Mouse (Mus musculus): Measurements from ENCODE around the gene Pnma1. TPM values are rescaled to one million over a fixed set of nuclear protein-coding genes. Genes with fewer than 3 reads are reported as not detected.
"Not testable (repeated sequence)": the region's sequence is repeated elsewhere in the genome, so short reads cannot be mapped to it uniquely, and the experiment has no call there.

Gene Pnma1
- total and polyA plus RNA-seq, 3 experiments: 0.13 to 0.30 TPM; not detected in 1

DNA sequence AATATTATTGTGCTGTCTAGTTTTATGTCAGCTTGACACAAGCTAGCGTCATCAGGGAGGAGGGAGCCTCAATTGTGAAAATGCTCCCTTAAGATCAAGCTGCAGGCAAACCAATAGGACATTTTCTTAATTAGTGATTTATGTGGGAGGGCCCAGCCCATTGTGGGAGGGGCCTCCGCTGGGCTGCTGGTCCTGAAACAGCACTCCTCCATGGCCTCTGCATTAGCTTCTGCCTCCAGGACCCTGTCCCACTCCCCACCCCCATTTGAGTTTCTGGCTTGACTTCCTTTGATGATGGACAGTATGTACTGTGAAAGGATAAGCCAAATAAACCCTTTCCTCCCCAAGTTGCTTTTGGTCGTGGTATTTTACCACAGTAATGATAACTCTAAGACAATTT, 41.3 kb downstream of the Pnma1 start:
- Histone ChIP-seq H3K9me3 (replicated peaks; ENCODE audit: low read length) (no peaks in the 10 kb centered on the region), H3K27ac (ENCODE audit: insufficient read depth, low read depth) (no peak overlapping the region), H3K4me3 (replicated peaks in 1 of 3; ENCODE audit: low read depth in 2 of 3, low read length in 2 of 3, poor library complexity in 1 of 3) (no peak overlapping the region), H3K27me3 (replicated peaks) (no peaks in the 10 kb centered on the region), H3K36me3 (replicated peaks in 1 of 2; ENCODE audit: control insufficient read depth in 1 of 2, insufficient read depth in 1 of 2, low read length in 1 of 2) (no peaks in the 10 kb centered on the region), H3K79me2 (replicated peaks; ENCODE audit: control insufficient read depth, extremely low read depth, insufficient read depth, poor library complexity, severe bottlenecking) (no peaks in the 10 kb centered on the region), H3K4me1 (ENCODE audit: control insufficient read depth in 1 of 2, insufficient read depth in 2 of 2) (peaks cover 5 to 16% of the 10 kb centered on the region in 2 experiments; a peak in 3 of 4 replicates), H3K4me2 (ENCODE audit: insufficient read depth, low read depth, poor library complexity, severe bottlenecking) (no peak overlapping the region), H3K9ac (ENCODE audit: insufficient read depth, low read depth) (no peak overlapping the region)
- no peak for DNase-seq (ENCODE audit: extremely low read depth)
- TF ChIP-seq ZNF384 (IDR thresholded peaks at IDR 0.05; ENCODE audit: low read depth, low read length) (no peak), UBTF (IDR thresholded peaks at IDR 0.05; ENCODE audit: low read depth, low read length) (no peak), KAT2A (IDR thresholded peaks at IDR 0.05; ENCODE audit: insufficient replicate concordance, low read length) (no peak), MEF2A (IDR thresholded peaks at IDR 0.05; ENCODE audit: borderline replicate concordance, low read depth, low read length) (no peak), POLR2AphosphoS2 (IDR thresholded peaks at IDR 0.05; ENCODE audit: low read depth, low read length) (no peak), RCOR1 (conservative IDR thresholded peaks at IDR 0.05; ENCODE audit: low read depth, low read length) (no peak), IRF4 (IDR thresholded peaks at IDR 0.05; ENCODE audit: low read depth, low read length) (no peak), MAFK (IDR thresholded peaks at IDR 0.05; ENCODE audit: insufficient replicate concordance, low read length) (no peak), GABPA (IDR thresholded peaks at IDR 0.05; ENCODE audit: insufficient replicate concordance, low read depth, low read length) (no peak), JUND (conservative IDR thresholded peaks at IDR 0.05; ENCODE audit: low read depth, low read length) (no peak), MYC (IDR thresholded peaks at IDR 0.05; ENCODE audit: low read depth, low read length) (no peak), CHD1 (IDR thresholded peaks at IDR 0.05; ENCODE audit: low read depth, low read length) (no peak), USF1 (IDR thresholded peaks at IDR 0.05; ENCODE audit: low read depth, low read length) (no peak), MAX (IDR thresholded peaks at IDR 0.05; ENCODE audit: low read length) (no peak), RAD21 (IDR thresholded peaks at IDR 0.05; ENCODE audit: low read depth, low read length) (no peak), POLR2A (IDR thresholded peaks at IDR 0.05; ENCODE audit: low read depth, low read length) (no peak), SMC3 (IDR thresholded peaks at IDR 0.05; ENCODE audit: low read depth, low read length) (no peak), ETS1 (conservative IDR thresholded peaks at IDR 0.05; ENCODE audit: low read depth, low read length) (no peak)
- in situ Hi-C loops (cut with MboI; ENCODE audit: low pct_ligation_motif_present, low pct_unique_long_range_greater_than_20kb, low sequenced_read_pairs): no loop called here
- dilution Hi-C loops (cut with MboI; ENCODE audit: extremely low pct_ligation_motif_present, extremely low pct_unique_long_range_greater_than_20kb, low sequenced_read_pairs): no loop called here

DNA sequence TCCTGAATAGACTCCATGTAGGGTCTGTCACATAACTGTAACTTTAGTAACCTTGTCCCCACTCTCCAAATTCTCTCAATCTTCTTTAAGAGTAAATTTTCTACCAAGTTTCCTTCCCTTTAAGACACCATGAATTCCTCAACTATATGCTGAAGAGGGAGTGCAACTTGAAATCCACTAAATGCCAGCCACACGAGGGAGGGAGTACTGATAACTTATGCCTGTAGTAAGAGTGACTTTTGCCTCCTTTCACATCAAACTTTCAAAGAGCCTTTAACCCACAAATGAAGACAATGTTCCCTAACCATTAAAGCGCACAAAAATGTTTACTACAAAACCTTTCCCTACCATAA, 46.8 kb downstream of the Pnma1 start:
- DNase-seq (ENCODE audit: extremely low read depth): no peak
- H3K4me2 ChIP-seq (ENCODE audit: insufficient read depth, low read depth, poor library complexity, severe bottlenecking): no peak overlapping the region

DNA sequence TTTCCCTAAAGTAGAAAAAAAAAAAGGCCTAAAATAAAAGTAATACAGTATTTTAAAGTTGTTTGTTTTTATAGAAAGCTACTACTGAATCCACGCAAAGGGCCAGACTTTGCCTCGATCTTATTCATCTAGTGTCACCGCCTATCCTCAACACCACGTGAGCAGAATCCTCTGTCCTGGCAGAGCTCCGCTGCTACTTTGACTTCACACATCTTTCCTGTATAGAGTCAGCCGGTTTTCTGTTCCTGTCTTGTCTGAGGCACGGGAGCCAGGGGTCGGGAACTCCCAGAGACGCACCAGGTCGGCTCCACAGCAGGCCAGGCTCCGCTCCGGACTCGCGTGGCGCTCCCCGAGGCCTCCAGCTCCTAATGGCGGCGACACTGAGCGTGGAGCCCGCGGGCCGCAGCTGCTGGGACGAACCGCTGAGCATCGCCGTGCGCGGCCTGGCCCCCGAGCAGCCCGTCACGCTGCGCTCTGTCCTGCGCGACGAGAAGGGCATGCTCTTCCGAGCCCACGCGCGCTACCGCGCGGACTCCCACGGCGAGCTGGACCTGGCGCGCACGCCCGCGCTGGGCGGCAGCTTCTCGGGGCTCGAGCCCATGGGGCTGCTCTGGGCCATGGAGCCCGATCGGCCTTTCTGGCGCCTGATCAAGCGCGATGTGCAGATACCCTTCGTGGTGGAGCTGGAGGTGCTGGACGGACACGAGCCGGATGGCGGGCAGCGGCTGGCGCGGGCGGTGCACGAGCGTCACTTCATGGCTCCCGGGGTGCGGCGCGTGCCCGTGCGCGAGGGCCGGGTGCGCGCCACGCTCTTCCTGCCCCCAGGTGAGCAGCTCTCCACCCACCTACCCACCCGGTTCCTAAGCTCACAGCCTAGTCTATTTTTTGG, 47.4 kb downstream of the Pnma1 start, which contains the start of gene Acot6:
TSS of gene Acot6 (plus strand) at position 51 of the 889 bp plus-strand sequence.
- H3K27ac ChIP-seq (ENCODE audit: insufficient read depth, low read depth); H3K9ac ChIP-seq (ENCODE audit: insufficient read depth, low read depth); H3K4me3 ChIP-seq (replicated peaks in 1 of 3; ENCODE audit: low read depth in 2 of 3, low read length in 2 of 3, poor library complexity in 1 of 3); H3K27me3 ChIP-seq (replicated peaks); in situ Hi-C loops (cut with MboI; ENCODE audit: low pct_ligation_motif_present, low pct_unique_long_range_greater_than_20kb, low sequenced_read_pairs); H3K4me1 ChIP-seq (ENCODE audit: control insufficient read depth in 1 of 2, insufficient read depth in 2 of 2); H3K79me2 ChIP-seq (replicated peaks; ENCODE audit: control insufficient read depth, extremely low read depth, insufficient read depth, poor library complexity, severe bottlenecking); dilution Hi-C loops (cut with MboI; ENCODE audit: extremely low pct_ligation_motif_present, extremely low pct_unique_long_range_greater_than_20kb, low sequenced_read_pairs); H3K36me3 ChIP-seq (replicated peaks in 1 of 2; ENCODE audit: control insufficient read depth in 1 of 2, insufficient read depth in 1 of 2, low read length in 1 of 2); DNase-seq (ENCODE audit: extremely low read depth); H3K4me2 ChIP-seq (ENCODE audit: insufficient read depth, low read depth, poor library complexity, severe bottlenecking); H3K9me3 ChIP-seq (replicated peaks; ENCODE audit: low read length): not testable (repeated sequence)

More for the DNA sequence above, 46.8 kb downstream of the Pnma1 start:
- dilution Hi-C loops (cut with MboI; ENCODE audit: extremely low pct_ligation_motif_present, extremely low pct_unique_long_range_greater_than_20kb, low sequenced_read_pairs): no loop called here
- Histone ChIP-seq H3K9me3 (replicated peaks; ENCODE audit: low read length) (no peaks in the 10 kb centered on the region), H3K9ac (ENCODE audit: insufficient read depth, low read depth) (no peak overlapping the region), H3K4me1 (ENCODE audit: control insufficient read depth in 1 of 2, insufficient read depth in 2 of 2) (no peaks in the 10 kb centered on the region), H3K4me3 (replicated peaks in 1 of 3; ENCODE audit: low read depth in 2 of 3, low read length in 2 of 3, poor library complexity in 1 of 3) (no peak overlapping the region), H3K27me3 (replicated peaks) (no peaks in the 10 kb centered on the region), H3K36me3 (replicated peaks in 1 of 2; ENCODE audit: control insufficient read depth in 1 of 2, insufficient read depth in 1 of 2, low read length in 1 of 2) (no peaks in the 10 kb centered on the region), H3K79me2 (replicated peaks; ENCODE audit: control insufficient read depth, extremely low read depth, insufficient read depth, poor library complexity, severe bottlenecking) (no peaks in the 10 kb centered on the region), H3K27ac (ENCODE audit: insufficient read depth, low read depth) (no peak overlapping the region)
- in situ Hi-C loops (cut with MboI; ENCODE audit: low pct_ligation_motif_present, low pct_unique_long_range_greater_than_20kb, low sequenced_read_pairs): no loop called here
- no peak for TF ChIP-seq SMC3 (IDR thresholded peaks at IDR 0.05; ENCODE audit: low read depth, low read length)

All from CH12.LX (cell line).